Mouse (Mus musculus): Measurements from ENCODE around the gene Stil.

DNA sequence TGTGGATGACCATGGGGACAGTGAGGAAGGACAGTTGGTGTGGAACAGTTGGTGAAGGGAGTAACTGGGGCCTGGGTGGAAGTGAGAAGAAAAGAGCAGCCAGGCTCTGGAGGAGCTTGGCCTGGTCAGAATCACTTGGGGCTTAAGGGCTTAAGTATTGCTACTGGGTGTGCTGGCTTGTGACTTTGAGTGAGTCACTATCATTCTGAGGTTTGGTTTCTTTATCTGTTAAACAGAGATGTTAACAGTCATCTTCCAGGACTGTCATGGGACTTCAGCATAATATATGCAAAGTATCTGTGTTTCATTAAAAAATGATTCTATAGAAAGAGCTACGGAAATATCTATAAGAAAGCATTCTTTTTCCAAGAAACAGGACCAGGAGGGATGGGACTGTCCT, 74.8 kb downstream of the Stil start:
- TF ChIP-seq EP300 (IDR thresholded peaks at IDR 0.05) (no peak), CTCF (IDR thresholded peaks at IDR 0.05) (no peak)
